Mouse (Mus musculus) 3T3-L1 (cell line): ENCODE measurements around the gene Ldah.
"Not testable (repeated sequence)": the region's sequence is repeated elsewhere in the genome, so short reads cannot be mapped to it uniquely, and the experiment has no call there.

Experiments
- DNase-seq: peaks from one replicate; pipeline ENCODE4 v3.0.0-alpha.2; 2015; ENCODE audit warnings: low read depth, low spot score

Gene Ldah

GRCm38 (mm10) chr12:8207978-8208403 lies at the start of gene Ldah:
Ldah (plus strand) TSS chr12:8208107.
- peak; percentile 86 for DNase-seq

- DNase-seq, result no peak
Observed at GRCm38 (mm10) chr12:8167743-8168142, 40.2 kb upstream of the Ldah start.

DNA sequence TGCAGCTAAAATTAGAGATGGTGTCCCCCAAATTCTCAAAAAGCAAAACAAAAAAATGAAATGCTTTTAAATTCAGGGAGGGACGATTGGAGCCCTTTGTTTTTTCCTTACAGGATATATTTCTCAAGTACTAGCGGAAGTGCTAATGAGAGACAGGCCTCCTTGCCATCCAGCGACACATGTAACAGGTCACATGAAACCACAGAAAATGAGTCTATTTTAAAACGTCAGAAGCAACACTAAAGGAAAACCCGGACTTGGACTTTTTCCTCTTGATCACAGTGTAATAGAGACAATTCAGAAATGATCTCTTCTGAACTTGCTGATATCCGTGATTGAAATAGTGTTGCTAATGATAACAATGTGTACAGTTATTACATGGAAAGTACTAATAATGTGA lies 27.0 kb upstream of the Ldah start:
- peak; percentile 54 for DNase-seq

GRCm38 (mm10) chr12:8181744-8182143 lies 26.2 kb upstream of the Ldah start:
- DNase-seq, result peak; percentile 88

- DNase-seq, result no peak
Observed at GRCm38 (mm10) chr12:8184518-8184917, 23.4 kb upstream of the Ldah start.

- DNase-seq, result no peak
Observed at GRCm38 (mm10) chr12:8188161-8188560, 19.7 kb upstream of the Ldah start.

GRCm38 (mm10) chr12:8188796-8189535 lies 18.9 kb upstream of the Ldah start:
- DNase-seq, result not testable (repeated sequence)

DNA sequence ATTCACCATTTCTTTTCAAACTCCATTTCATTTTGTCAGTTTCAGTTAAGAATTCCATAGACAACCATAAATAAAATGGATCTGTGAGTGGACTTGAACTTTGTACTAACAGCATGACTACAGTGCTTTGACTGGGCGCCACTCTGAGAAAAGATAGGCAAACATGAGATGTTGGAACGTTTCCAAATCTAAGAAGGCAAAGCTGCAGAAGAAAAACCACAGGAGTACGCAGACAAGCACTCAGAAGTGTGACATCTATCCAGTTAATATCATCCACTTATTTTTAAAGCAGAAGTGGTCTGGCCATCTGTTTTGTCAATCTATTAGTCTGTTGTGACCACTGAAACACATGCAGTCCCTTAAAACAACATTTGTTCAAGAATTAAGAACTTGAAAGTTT lies 18.2 kb upstream of the Ldah start:
- DNase-seq, result no peak

GRCm38 (mm10) chr12:8205721-8206120 lies 2.2 kb upstream of the Ldah start:
- DNase-seq, result no peak

DNA sequence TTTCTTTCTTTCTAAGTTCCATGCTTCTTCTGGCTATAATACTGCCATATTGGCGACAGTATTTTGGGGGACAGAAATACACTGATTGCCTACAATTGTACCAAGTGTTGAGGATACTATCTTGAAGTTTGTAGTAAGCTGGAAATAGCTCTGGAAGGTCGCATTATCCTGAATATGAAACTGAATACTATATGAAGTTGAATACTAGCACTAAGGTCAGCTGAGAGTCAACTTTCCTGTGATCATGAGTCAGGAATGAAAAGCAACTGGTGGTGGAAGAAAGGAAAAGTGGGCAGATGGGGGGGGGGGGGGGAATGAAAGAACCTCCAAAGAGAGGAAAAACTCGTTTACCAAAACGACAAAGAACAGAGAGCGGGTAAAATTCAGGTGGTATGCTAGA lies 329 bp upstream of the Ldah start:
- no peak for DNase-seq

DNA sequence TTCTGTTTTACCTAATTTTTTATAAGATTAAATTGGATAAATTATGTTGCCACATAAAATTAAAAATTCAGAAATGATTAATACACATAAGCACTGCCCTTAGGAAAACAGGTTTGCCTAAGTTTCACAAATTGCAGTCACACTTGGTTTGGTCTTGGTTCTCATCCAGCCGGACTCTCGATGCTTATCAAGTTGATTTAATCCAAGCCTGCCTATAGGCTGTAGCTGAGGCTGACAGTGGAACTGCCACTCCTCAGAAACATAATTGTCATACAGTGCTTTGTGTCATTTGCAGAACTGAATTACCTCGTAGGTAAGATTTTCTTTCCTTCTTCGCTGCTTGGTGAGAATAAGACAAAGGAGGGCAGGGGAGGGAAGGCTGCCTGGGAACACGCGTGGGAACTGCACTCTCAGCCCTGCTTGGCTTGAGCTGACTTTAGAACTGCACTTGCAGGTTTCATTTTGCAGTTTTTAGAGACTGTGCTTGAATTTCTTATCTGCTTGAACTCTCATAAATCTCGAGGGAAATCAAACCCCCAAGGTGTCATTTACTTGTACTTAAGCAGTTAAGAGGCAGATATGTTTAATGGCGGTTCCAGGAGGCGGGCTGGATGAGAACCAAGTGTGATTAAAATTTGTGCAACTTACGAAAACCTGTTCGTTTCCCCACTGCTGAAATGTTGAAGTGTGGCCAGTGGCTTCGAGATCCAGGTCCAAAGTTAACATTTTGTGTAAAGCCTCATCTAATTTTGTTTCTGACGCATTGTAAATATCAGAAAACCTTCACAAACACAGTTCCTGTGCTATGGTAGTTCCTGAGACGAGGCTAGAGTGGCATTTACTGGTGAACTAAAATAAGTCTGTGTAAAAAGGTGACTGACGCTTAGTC lies 8.7 kb downstream of the Ldah start:
- DNase-seq, result no peak

- peak; percentile 62 for DNase-seq
Observed at GRCm38 (mm10) chr12:8223036-8223435, 15.1 kb downstream of the Ldah start.

DNA sequence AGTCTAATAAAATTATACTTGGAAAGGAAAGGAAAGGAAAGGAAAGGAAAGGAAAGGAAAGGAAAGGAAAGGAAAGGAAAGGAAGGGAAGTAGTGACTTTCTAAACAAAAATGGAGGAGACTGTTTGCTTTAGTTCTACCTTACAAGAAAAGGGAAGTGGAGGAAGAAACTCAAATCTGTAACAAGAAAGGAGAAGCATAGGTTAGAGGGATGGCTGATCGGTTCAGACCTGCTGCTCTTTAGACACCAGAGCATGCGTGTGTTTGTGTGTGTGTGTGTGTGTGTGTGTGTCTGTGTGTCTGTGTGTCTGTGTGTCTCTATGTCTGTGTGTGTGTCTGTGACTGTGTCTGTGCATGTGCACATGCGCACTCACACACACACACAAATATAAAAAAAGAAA lies 23.2 kb downstream of the Ldah start:
- DNase-seq, result no peak

DNA sequence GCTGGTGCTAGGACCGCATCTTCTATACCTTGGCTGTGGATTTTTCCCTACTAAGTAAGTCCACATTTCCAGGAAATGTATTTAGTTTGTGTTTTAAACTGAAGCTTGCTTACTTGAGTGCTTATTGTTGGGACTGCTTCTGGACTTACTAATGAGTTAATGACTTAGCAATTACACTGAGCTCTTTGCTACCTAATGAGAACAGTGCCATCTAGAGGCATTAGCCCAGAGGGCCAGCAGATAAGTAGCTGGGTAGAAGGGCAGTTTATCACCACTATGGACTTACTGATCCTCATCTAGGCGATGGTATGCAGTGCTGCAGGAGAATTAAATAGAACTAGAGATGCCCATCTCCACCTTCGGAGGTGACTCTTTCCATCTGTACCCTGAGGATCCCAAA lies 24.8 kb downstream of the Ldah start:
- peak; percentile 51 for DNase-seq

GRCm38 (mm10) chr12:8242181-8242580 lies 34.3 kb downstream of the Ldah start:
- DNase-seq, result peak; percentile 10

GRCm38 (mm10) chr12:8244746-8245145 lies 36.8 kb downstream of the Ldah start:
- no peak for DNase-seq

GRCm38 (mm10) chr12:8260297-8260696 lies 52.4 kb downstream of the Ldah start:
- no peak for DNase-seq

- DNase-seq, result no peak
Observed at GRCm38 (mm10) chr12:8266311-8266710, 58.4 kb downstream of the Ldah start.

- DNase-seq, result no peak
Observed at GRCm38 (mm10) chr12:8269627-8270026, 61.7 kb downstream of the Ldah start.

- no peak for DNase-seq
Observed at GRCm38 (mm10) chr12:8271405-8271804, 63.5 kb downstream of the Ldah start.

DNA sequence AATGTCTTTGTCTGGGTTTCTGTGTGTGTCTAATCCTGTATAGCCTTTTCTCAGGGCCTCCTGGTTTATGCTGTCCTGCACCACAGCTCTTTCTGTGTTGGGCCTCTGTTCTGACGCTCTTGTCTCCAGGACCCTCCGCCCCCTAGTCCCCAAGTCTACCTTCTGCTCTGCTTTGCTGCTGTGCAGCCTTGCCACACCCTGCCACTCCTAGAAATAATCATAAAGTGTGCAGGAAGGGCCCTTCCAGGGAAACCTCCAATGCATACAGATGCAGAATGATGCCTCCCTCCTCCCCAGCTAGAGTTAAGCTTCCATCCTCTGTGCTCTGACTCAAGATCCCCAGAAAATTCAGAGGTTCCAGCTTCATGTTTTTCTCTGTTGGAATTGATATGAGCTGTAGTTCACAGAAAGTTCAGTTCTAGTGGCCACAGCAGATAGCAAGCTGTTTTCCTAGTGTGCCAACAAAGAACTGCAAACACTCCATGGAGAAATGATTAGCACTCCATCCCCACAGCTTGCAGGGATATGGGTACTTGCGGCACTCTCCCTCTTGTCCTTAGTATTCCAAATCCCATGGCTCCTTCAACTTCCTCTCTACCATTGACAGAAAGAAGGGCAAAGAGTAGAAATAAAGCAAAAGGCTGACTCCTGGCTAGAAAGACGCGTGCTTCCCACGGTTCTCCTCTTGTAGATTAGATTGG lies 65.7 kb downstream of the Ldah start:
- no peak for DNase-seq

DNA sequence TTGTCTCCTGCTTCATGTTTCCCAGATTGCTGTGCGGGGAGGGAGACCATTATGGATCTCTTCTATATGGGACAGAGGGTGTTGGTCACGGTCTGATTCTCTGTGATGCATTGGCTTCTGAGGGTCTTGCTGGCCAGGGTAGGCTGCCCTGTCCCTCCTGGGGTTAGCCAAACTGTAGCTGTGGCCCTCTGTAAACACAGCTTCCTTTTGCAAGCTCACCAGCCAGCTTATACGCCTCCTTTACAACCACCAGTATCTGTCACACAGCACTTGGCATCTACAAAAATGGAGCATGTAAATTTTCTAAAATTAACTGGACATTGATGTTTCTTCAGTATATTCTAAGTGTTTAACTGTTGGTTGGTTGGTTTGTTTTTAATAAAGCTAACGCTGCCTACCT lies 67.5 kb downstream of the Ldah start:
- no peak for DNase-seq
